Mouse (Mus musculus): ENCODE measurements around the gene Tmem37. TPM values are rescaled to one million over a fixed set of nuclear protein-coding genes. Genes with fewer than 3 reads are reported as not detected.

The Tmem37 gene
- polyA plus RNA-seq (2017; shearing (Covaris generic)): 0.77 TPM

DNA sequence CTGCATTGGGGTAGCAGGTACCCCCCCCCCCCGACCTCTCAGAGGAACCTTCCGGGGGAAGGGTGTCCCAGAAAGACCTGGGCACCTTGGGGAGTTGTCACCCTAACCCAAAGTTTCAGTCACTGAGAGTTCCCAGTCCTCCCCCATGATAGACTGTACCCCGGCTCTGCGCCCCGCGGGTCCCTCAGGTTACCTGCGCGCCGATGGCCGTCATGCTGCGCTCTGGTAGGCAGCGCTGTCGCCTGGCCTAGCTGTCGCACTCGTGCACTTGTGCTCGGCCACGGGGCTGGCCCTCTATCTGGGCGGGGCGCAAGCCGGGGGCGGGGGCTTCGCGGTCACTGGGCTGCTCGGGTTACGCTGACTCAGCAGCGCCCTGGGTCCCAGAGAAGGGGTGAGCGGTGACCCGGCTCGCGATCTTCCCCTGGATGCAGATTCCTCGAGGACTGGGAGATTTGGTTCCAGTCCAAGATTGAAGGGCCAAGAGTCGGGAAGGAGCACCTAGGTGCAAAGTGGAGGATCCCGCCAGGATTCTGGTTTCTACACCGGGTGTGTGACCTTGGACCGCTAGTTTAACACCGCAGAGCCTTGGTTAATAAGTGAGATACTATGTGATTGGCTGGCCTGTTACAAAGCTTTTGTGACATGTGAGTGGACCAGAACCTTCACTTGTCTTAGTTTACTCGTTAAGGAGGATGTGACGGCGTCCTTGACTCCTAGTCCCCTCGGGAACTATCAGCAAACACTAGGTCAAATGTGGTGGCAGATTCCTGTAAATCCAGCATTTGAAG lies at the start of gene Tmem37:
Gene Tmem37 (minus strand): TSS at position 556 of the 788 bp plus-strand sequence.

DNA sequence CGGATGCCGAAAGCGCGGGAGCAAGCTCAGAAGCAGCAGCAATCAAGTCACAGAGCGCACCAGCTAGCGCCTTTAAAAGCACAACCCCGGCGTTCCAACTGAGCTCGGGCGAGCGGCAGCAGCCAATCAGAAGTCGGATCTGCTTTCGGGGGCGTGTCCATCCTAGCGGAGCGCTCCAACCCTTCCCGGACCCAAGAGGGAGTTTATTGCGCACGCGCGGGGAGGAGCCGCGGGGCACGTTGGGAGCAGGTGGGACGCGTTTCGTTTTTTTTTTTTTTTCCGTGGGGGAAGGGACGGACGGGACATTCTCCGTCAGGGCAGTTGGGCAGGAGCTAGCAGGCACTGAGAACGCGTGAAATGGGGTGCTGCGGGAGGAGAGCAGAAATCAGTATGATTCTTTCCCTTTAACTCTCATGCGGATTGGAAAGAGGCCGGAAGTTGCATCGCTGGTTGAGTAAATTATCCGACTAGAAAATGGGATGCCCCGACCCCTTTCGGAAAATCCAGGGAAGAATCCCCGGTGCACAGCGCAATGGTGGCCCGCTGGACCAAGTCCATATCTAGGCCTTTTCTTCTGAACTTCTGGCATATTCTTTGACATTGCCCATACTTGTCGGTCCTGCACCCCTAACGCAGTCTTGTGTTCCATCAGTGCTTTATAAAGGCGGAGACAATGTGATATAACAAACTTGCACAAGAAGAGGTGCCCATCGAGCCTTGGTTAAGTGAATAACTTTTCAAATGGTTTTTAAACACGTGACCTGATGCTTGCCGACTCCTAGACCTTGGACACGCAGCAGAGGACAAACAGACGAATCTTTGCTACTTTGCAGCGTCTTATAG lies 47.3 kb upstream of the Tmem37 start, which contains the start of the genes Dbi and 3110009E18Rik:
Gene Dbi (minus strand): TSS at position 110 of the 843 bp plus-strand sequence.
Gene 3110009E18Rik (plus strand): TSS at position 219 of the 843 bp plus-strand sequence.

Other genes with a start within 250 kb of the Tmem37 start
- 9.6 TPM for gene Ptpn4, start 236.5 kb downstream of the Tmem37 start, polyA plus RNA-seq (2017; shearing (Covaris generic))
- gene Tmem177, start 160.9 kb downstream of the Tmem37 start, polyA plus RNA-seq (2017; shearing (Covaris generic)): 6.7 TPM
- gene Cfap221, start 76.8 kb downstream of the Tmem37 start, polyA plus RNA-seq (2017; shearing (Covaris generic)): not detected
- gene Sctr, start 67.2 kb downstream of the Tmem37 start, polyA plus RNA-seq (2017; shearing (Covaris generic)): not detected
- gene Dbi, start 47.0 kb upstream of the Tmem37 start, polyA plus RNA-seq (2017; shearing (Covaris generic)): 203 TPM
- 27.0 TPM for gene 3110009E18Rik, start 47.1 kb upstream of the Tmem37 start, polyA plus RNA-seq (2017; shearing (Covaris generic))
- 0.14 TPM for gene Steap3, start 198.6 kb upstream of the Tmem37 start, polyA plus RNA-seq (2017; shearing (Covaris generic))

All from CD4-positive, CD25-positive, alpha-beta regulatory T cell, adult 9 weeks (primary cell).